Mouse (Mus musculus) heart, adult 2 months (tissue): ENCODE data around the gene Coq4.

ENCODE experiments used
- CTCF ChIP-seq: fragments of 200-600 bp; IDR thresholded peaks from 2 replicates; pipeline ENCODE4 v1.8.1; 2022; ENCODE audit warnings: antibody characterized with exemption, mild to moderate bottlenecking, moderate library complexity
- POLR2A ChIP-seq: fragments of 200-500 bp; IDR thresholded peaks from 2 replicates; pipeline ENCODE4 v1.6.1; 2011; ENCODE audit warnings: mild to moderate bottlenecking, low read depth, low read length, control low read depth; ENCODE audit not compliant: insufficient read depth

DNA sequence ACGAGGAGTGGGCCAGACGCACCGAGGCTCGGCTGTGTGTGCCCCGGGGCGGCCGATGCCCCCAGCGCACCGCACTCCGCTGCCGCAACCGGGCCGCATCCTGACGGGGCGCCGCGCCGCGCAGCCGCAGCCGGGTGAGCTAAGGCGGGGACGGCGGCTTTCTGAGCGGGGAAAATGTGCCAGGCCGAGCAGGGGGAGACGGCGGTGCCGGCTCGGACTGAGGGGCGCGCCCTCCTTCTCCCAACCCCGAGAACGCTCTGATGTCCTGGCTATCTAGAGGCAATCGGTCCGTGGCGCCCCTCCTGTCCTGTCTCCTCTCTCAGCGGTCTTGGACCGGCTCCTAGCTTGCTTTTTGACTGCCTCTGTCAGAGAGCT, 15.5 kb downstream of the Coq4 start:
- TF ChIP-seq CTCF (no peak), POLR2A (no peak)
